Mouse (Mus musculus) embryonic facial prominence, embryonic 12.5 days (tissue): Measurements from ENCODE around the gene Dhrs3. TPM values are rescaled to one million over a fixed set of nuclear protein-coding genes. Genes with fewer than 3 reads are reported as not detected.

ENCODE experiments used
- ATAC-seq: fragments of 200-750 bp; cut with Nextera tagmentation; 2 replicates; pipeline ENCODE4 v1.8.0; 2017; ENCODE audit not compliant: insufficient number of reproducible peaks, insufficient read depth, low FRiP score, low TSS enrichment
- H3K27ac ChIP-seq: fragments of 300-500 bp; sonication (generic); 2 replicates; pipeline ENCODE4 v1.5.1; 2016; ENCODE audit warnings: mild to moderate bottlenecking
- H3K27me3 ChIP-seq: fragments of 300-500 bp; sonication (generic); 2 replicates; pipeline ENCODE4 v1.6.1; 2016; ENCODE audit warnings: mild to moderate bottlenecking, moderate library complexity
- H3K36me3 ChIP-seq: fragments of 300-500 bp; sonication (generic); 2 replicates; pipeline ENCODE4 v1.6.1; 2016; ENCODE audit warnings: mild to moderate bottlenecking
- H3K4me1 ChIP-seq: fragments of 300-500 bp; sonication (generic); 2 replicates; pipeline ENCODE4 v1.6.1; 2016
- H3K4me2 ChIP-seq: fragments of 300-500 bp; sonication (generic); replicated peaks from 2 replicates; pipeline ENCODE4 v1.6.1; 2016; ENCODE audit warnings: mild to moderate bottlenecking, moderate library complexity
- H3K4me3 ChIP-seq: fragments of 300-500 bp; sonication (generic); 2 replicates; pipeline ENCODE4 v1.5.1; 2016; ENCODE audit warnings: mild to moderate bottlenecking
- H3K9ac ChIP-seq: fragments of 300-500 bp; sonication (generic); 2 replicates; pipeline ENCODE4 v1.6.1; 2016; ENCODE audit warnings: mild to moderate bottlenecking, moderate library complexity
- H3K9me3 ChIP-seq: fragments of 300-500 bp; sonication (generic); 2 replicates; pipeline ENCODE4 v1.6.1; 2016; ENCODE audit warnings: mild to moderate bottlenecking, moderate library complexity
- WGBS: fragments of 180-500 bp; shearing (Covaris S2); methylation state at CpG from one replicate; pipeline ENCODE4 v1.1.7; 2016; 5-methylcytosine and 5-hydroxymethylcytosine counted together
- polyA plus RNA-seq: library from polyadenylated mRNA; unstranded; fragments of >200 nt; fragmentation: Nextera tagmentation; extraction: Ambion mirVana; gene quantifications from 2 replicates; pipeline ENCODE4 v1.2.1, GENCODE M21; 2016

Dhrs3 gene
- polyA plus RNA-seq, 1 experiment from 2014 or later = 56.7 TPM

DNA sequence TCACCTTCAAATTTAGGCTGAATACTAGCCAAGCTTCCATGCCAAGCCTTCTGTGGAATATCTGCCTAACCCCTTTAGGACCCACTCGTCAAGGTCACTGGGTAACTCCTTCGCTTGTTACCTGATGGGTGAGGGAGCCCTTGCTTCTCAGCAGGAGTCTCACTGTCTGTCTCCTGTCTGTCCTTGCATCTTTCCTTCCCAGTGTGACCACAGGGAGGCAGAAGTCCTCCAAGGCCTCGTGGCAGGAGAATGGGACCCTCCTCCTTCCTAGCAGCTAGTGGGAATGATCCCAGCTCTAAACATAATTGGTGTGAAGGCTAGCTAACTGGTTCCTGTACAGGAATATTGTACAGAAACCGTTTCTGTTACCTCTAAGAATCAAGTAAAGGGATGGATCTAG is 24.5 kb downstream of the Dhrs3 start:
- 65% methylated on average over 4 of the region's 4 CpGs for WGBS
- no peaks in the 10 kb centered on the region for H3K4me1 ChIP-seq
- no peaks in the 10 kb centered on the region for H3K9me3 ChIP-seq
- H3K4me2 ChIP-seq = no peak overlapping the region
- H3K9ac ChIP-seq = no peak overlapping the region
- no peak overlapping the region for H3K27ac ChIP-seq
- ATAC-seq = no peak
- no peak overlapping the region for H3K4me3 ChIP-seq
- no peaks in the 10 kb centered on the region for H3K27me3 ChIP-seq
- peaks cover 22% of the 10 kb centered on the region for H3K36me3 ChIP-seq

DNA sequence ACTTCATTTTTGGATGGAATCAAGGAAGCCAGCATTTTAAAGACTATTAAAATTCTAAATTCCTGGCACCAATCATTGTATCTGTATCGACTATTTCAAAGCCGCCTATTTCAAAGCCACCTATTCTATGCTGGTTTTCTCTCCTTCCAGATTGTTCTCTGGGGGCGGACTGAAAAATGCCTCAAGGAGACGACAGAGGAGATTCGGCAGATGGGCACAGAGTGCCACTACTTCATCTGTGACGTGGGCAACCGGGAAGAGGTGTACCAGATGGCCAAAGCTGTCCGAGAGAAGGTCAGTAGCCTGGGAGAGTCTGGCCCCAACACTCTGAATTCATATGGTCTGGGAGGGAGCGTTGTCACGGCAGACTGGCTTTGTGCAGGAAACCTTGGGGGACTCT is 25.9 kb downstream of the Dhrs3 start:
- Histone ChIP-seq H3K4me1 (no peaks in the 10 kb centered on the region), H3K9me3 (no peaks in the 10 kb centered on the region), H3K9ac (no peak overlapping the region), H3K27ac (no peak overlapping the region), H3K36me3 (peaks cover 31% of the 10 kb centered on the region), H3K27me3 (no peaks in the 10 kb centered on the region), H3K4me2 (no peak overlapping the region), H3K4me3 (no peak overlapping the region)
- 92% methylated on average over 10 of the region's 10 CpGs for WGBS
- no peak for ATAC-seq

DNA sequence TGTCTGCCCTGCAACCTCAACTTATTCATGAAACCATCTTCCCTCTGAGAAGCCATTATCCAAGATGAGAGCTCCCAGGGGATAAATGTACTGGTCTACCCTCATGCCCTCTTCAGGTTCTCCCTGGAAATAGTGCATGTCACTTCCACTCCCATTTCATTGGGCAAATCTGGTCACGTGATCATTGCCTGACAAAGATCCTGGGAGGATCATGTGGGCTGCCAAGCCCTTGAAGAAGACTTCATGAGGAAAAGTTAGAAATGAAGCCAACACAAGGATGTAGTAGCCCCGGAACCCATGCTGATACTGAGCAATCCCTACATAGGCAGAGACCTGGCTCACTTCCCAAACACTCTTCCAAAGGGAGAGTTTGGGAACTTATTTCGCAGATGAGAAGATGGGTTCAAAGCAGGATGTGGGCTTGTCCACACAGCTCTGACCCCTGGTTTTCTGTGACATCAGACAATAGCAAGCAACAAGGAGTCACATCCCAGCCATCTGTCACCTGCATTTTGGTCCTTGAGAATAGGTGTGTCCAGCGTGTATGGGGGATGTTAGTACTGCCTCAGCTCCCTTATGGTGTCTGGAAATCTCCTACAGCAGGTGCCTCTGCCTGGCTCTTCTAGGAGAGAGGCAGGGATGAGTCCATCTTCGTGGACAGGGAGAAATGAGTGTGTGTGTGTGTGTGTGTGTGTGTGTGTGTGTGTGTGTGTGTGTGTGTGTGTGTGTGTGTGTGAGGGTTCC is 36.2 kb downstream of the Dhrs3 start:
- no peak overlapping the region for H3K4me3 ChIP-seq
- no peak overlapping the region for H3K4me2 ChIP-seq
- H3K36me3 ChIP-seq = 0 out of 2 replicates have a peak, but pooled peaks cover 7% of the 10 kb centered on the region
- no peak for ATAC-seq
- 91% methylated on average over 5 of the region's 5 CpGs for WGBS
- H3K4me1 ChIP-seq = peaks cover 4% of the 10 kb centered on the region; the same call in 1 of the 2 replicates
- no peaks in the 10 kb centered on the region for H3K9me3 ChIP-seq
- H3K9ac ChIP-seq = no peak overlapping the region
- H3K27ac ChIP-seq = no peak overlapping the region
- no peaks in the 10 kb centered on the region for H3K27me3 ChIP-seq

DNA sequence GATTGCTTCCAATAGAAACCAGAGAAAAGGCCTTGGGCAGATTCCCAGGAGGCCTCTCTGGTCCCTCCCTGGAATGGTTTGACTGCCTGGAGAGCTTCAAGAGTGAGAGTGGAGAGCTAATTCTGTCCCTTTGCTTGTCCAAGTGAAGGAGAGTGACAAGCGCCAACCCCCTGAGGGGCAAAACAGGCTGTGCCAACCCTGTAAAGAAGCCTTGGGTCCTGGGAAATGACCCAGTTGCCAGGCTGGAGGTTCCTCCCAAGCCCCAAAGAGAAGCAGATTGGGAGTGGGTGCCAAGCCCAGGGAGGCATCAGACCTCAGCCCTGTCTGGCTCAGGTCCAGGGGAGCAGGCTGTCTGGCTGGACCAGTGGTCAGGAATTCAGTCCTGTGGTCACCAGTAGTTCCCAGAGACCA is 37.2 kb downstream of the Dhrs3 start:
- Histone ChIP-seq H3K36me3 (0 out of 2 replicates have a peak, but pooled peaks cover 7% of the 10 kb centered on the region), H3K9me3 (no peaks in the 10 kb centered on the region), H3K27ac (no peak overlapping the region), H3K4me1 (peaks cover 8% of the 10 kb centered on the region; the same call in 1 of the 2 replicates), H3K9ac (no peak overlapping the region), H3K4me2 (no peak overlapping the region), H3K4me3 (no peak overlapping the region), H3K27me3 (no peaks in the 10 kb centered on the region)
- ATAC-seq = no peak
- WGBS = 97% methylated on average over 1 of the region's 1 CpGs

DNA sequence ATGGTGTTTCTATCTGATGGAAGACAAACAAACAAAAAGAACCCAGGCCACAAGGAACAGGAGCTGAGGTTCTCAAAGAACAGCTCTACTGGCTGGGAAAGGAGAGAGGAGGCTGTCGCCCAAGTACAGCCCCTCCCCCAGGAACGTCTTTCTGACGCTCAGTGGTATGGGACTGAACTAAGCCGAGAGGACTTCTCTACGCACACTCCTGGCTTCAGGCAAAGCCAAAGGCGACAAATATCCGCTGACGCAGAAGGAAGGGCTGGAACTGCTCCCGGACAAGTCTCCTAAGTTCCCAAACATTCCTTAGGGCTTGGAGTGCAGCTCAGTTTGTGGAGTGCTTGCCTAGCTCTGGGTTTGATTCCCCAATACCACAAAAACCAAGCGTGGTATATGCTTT is 37.7 kb downstream of the Dhrs3 start:
- peaks cover 8% of the 10 kb centered on the region; the same call in 1 of the 2 replicates for H3K4me1 ChIP-seq
- H3K4me2 ChIP-seq = no peak overlapping the region
- no peak overlapping the region for H3K4me3 ChIP-seq
- 36% methylated on average over 10 of the region's 10 CpGs for WGBS
- no peak overlapping the region for H3K9ac ChIP-seq
- H3K36me3 ChIP-seq = 0 out of 2 replicates have a peak, but pooled peaks cover 7% of the 10 kb centered on the region
- H3K27me3 ChIP-seq = no peaks in the 10 kb centered on the region
- ATAC-seq = no peak
- no peaks in the 10 kb centered on the region for H3K9me3 ChIP-seq
- H3K27ac ChIP-seq = no peak overlapping the region

DNA sequence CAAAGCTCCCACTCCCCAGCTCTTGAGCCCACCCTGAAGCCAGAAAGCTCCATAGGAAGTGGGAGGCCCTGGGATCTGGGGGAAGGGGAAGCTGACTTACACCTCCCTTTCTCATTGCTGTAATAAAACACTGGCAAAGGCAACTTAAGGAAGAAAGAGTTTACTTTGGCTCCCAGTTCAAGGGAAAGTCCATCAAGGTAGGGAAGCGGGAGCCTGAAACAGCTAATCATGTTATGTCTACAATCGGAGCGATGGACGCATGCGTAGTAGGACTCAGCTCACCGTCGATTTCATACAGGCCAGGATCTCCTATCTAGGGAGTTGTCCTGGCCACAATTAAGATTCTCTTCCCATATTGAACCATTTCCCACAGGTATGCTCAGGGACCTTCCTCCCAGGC is 38.5 kb downstream of the Dhrs3 start:
- ATAC-seq = no peak
- Histone ChIP-seq H3K4me2 (no peak overlapping the region), H3K27ac (no peak overlapping the region), H3K27me3 (no peaks in the 10 kb centered on the region), H3K4me1 (peaks cover 8% of the 10 kb centered on the region; the same call in 1 of the 2 replicates), H3K36me3 (0 out of 2 replicates have a peak, but pooled peaks cover 7% of the 10 kb centered on the region), H3K4me3 (no peak overlapping the region), H3K9ac (no peak overlapping the region), H3K9me3 (no peaks in the 10 kb centered on the region)
- WGBS = 93% methylated on average over 7 of the region's 7 CpGs

DNA sequence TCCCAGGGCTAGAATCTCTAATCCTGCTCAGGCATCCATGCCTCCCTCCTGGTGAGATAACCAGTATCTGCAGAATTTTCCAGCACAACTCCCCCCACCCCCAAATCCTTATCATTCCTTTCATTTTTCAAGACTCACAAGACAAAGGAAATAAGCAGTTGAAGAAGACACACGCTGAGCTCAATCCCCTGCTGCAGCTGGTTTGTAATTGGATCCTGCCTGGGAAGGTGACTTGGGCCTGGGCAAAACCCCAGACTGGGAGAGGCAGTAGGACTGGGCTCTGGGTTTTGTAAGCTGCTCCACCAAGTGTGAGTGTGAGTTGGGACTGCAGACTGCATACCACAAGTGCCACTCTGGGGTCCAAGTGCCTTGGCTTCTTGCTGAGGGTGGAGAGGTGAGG is 41.9 kb downstream of the Dhrs3 start:
- 5% methylated on average over 1 of the region's 1 CpGs for WGBS
- Histone ChIP-seq H3K27ac (no peak overlapping the region), H3K9ac (no peak overlapping the region), H3K9me3 (no peaks in the 10 kb centered on the region), H3K27me3 (no peaks in the 10 kb centered on the region), H3K36me3 (no peaks in the 10 kb centered on the region), H3K4me1 (peaks cover 8% of the 10 kb centered on the region; the same call in 1 of the 2 replicates), H3K4me3 (no peak overlapping the region), H3K4me2 (no peak overlapping the region)
- no peak for ATAC-seq

DNA sequence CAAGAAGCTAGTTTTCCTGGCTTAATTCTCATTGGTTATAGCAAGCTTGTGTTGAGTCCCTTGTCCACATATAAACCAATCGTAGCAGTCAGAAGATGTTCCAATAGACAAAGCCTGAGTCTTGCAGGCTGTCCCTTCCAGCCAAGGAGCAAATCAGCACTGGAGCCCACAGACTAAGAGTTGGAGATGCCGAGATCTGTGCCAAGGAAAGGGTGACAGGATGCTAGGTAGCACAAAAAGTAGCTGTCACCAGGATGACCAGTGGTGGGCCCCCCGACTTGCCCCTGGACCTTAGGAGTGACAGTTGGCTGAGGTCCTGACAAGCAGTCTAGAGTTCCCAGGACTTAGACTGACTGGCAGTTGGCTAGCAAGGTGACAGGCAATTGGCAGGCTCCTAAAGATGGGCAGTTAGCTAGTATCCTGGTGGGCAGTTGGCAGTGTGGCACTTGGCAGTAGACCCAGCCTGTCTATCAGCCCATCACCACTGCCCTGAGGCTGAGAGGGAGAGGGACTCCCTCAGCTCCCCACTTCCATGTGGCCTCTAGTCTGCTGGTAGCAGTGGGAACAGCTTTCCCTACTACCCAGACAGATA is 44.0 kb downstream of the Dhrs3 start:
- Histone ChIP-seq H3K4me1 (0 out of 2 replicates have a peak, but pooled peaks cover 4% of the 10 kb centered on the region), H3K27ac (no peak overlapping the region), H3K9ac (no peak overlapping the region), H3K4me2 (no peak overlapping the region), H3K36me3 (no peaks in the 10 kb centered on the region), H3K4me3 (no peak overlapping the region), H3K27me3 (no peaks in the 10 kb centered on the region), H3K9me3 (no peaks in the 10 kb centered on the region)
- no peak for ATAC-seq
- 87% methylated on average over 3 of the region's 3 CpGs for WGBS

DNA sequence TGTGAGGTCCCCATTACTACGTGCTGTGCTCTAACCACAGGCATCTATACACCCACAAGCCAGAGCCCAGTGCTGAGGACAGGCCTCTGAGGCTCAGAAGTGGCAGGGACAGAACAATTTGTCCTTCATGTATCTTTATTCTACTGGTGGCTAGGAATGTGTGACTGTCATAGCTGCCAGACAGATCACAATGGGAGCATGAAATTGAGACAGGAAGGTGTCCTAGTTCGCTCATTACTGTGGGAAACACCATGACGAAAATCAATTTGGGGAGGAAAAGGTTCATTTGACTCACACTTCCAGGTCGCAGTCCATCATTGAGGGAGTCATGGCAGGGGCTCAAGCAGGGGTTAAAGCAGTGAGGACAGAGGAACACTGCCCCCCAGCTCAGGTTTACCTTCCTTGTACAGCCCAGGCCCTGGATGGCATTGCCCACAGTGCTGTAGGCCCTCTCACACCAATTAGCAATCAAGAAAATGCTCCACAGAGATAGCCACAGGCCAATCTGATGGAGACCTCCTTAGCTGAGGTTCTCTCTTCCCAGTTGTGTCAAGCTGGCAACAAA is 47.3 kb downstream of the Dhrs3 start:
- Histone ChIP-seq H3K4me3 (no peak overlapping the region), H3K36me3 (no peaks in the 10 kb centered on the region), H3K9me3 (no peaks in the 10 kb centered on the region), H3K27ac (no peak overlapping the region), H3K27me3 (no peaks in the 10 kb centered on the region), H3K4me1 (no peaks in the 10 kb centered on the region), H3K4me2 (no peak overlapping the region), H3K9ac (no peak overlapping the region)
- 58% methylated on average over 4 of the region's 4 CpGs for WGBS
- ATAC-seq = no peak

DNA sequence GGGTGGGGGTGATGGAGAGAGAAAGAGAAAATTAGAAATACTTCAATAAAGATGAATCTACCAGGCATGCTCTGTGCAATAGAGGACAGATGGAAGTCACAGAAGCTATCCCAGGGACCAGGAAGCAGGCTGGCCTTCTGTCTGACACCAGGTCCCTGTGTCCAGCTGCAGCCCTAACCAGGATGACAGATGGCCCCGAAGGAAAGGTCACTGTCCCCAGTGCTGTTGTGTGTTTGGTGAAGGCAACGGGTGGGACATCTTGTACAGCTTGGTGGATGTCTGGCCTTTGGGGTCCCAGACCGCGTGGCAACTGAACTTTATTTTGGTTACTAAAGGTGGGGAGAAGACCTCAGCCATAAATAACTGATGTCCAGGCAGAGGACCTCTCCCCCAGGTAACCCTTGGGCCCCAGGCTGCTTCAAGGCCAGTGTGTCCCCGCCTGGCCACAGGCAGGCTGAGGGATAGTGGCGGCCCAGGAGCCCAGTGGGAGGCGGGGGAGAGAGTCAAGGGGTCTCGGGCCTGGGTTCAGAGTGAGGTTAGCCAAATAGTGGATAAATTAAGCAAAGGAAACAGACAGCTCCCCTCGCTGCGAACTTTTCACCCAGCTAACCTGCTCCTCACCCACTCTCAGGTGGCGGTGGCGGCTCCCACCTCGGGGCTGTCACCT is 48.3 kb downstream of the Dhrs3 start:
- ATAC-seq = no peak
- no peaks in the 10 kb centered on the region for H3K27me3 ChIP-seq
- no peak overlapping the region for H3K9ac ChIP-seq
- no peak overlapping the region for H3K4me3 ChIP-seq
- no peaks in the 10 kb centered on the region for H3K4me1 ChIP-seq
- WGBS = 56% methylated on average over 13 of the region's 13 CpGs
- H3K27ac ChIP-seq = no peak overlapping the region
- H3K4me2 ChIP-seq = no peak overlapping the region
- H3K9me3 ChIP-seq = no peaks in the 10 kb centered on the region
- no peaks in the 10 kb centered on the region for H3K36me3 ChIP-seq

DNA sequence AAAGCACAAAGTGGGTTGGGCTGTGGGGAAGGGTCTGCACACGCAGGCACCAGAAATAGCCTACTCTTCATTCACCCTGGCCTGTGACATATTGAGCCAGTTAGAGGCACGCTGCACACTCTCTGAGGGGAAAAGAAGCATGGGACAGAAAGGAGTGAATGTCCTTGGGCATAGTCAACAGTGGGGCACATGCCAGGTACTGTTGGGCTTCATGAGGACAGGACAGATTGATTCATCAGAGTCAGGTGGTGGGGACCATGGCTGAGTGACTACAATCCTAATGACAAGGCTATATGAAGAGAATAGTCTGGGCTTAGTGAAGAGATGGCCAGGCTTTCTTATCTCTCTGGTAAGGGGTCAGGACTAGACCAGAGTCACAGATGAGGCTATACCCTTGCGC is 49.8 kb downstream of the Dhrs3 start:
- H3K27me3 ChIP-seq = no peaks in the 10 kb centered on the region
- WGBS = 90% methylated on average over 3 of the region's 3 CpGs
- H3K36me3 ChIP-seq = no peaks in the 10 kb centered on the region
- ATAC-seq = no peak
- H3K4me3 ChIP-seq = no peak overlapping the region
- H3K9me3 ChIP-seq = no peaks in the 10 kb centered on the region
- H3K27ac ChIP-seq = no peak overlapping the region
- H3K4me1 ChIP-seq = no peaks in the 10 kb centered on the region
- H3K9ac ChIP-seq = no peak overlapping the region
- no peak overlapping the region for H3K4me2 ChIP-seq
